Comparison of ENCODE assay signal across 29 mouse cellular contexts in genomic region chr7:70003200-70003986, GRCm38 (mm10).
DNase-seq lines count a peak whose midpoint lies in the region; ATAC-seq lines count a peak whose summit lies in the region.
"Had no signal": no experiment of that assay in that cellular context is flagged by ENCODE, and none has a peak within 500 bp of the region (broad histone marks: within the 10 kb centered on the region; RNA-seq: fewer than 3 reads in every experiment).

No protein-coding gene starts in this region.

- DNase-seq in embryo, embryonic 10 days (ENCODE audit: low spot score): peak; percentile 14
- no peak for DNase-seq in embryo, embryonic 9.5 days (ENCODE audit: extremely low spot score)
- DNase-seq in hindbrain, embryonic 10.5 days (ENCODE audit: low spot score): peak; percentile 27
- DNase-seq in midbrain, embryonic 11.5 days (ENCODE audit: low spot score, missing footprints): peak; percentile 85
- peak; percentile 63 for DNase-seq in mesoderm, embryonic 11.5 days (ENCODE audit: low read depth, low spot score)
- DNase-seq: adrenal gland, postnatal 10 days; cerebellum, adult 11 months; cerebellum, adult 9-10 months; cerebellum, postnatal 36 days; heart, adult 2 months; heart, postnatal 4 days; kidney, adult 9 months; kidney, postnatal 14 days; right cerebral cortex, adult 18-20 months; thymus, adult 18-20 months; thymus, postnatal 25 days had no signal

- ATAC-seq in hindbrain, embryonic 13.5 days (ENCODE audit: low FRiP score): no peak
- peak; percentile 48; the same call in 1 of the 2 replicates for ATAC-seq in midbrain, embryonic 11.5 days (ENCODE audit: low FRiP score)
- no peak for ATAC-seq in midbrain, embryonic 15.5 days (replicated peaks)
- ATAC-seq in frontal cortex, adult (ENCODE audit: low TSS enrichment): no peak
- ATAC-seq: intestine, postnatal 0 days had no signal

- peaks cover 59% of the 10 kb centered on the region for H3K27me3 ChIP-seq in hindbrain, embryonic 10.5 days (ENCODE audit: insufficient read depth, poor library complexity, severe bottlenecking)
- H3K27me3 ChIP-seq in hindbrain, embryonic 13.5 days: peaks cover 38% of the 10 kb centered on the region
- H3K27me3 ChIP-seq in midbrain, embryonic 11.5 days (ENCODE audit: control insufficient read depth, insufficient read depth, low read length): peaks cover 19% of the 10 kb centered on the region
- H3K27me3 ChIP-seq in midbrain, embryonic 15.5 days (replicated peaks): peaks cover 31% of the 10 kb centered on the region
- H3K27me3 ChIP-seq: CH12.LX; embryonic facial prominence, embryonic 15.5 days; heart, embryonic 12.5 days; limb, embryonic 13.5 days; lung, embryonic 15.5 days had no signal

- peaks cover 8% of the 10 kb centered on the region for H3K4me1 ChIP-seq in hindbrain, embryonic 10.5 days (replicated peaks)
- no peaks in the 10 kb centered on the region for H3K4me1 ChIP-seq in hindbrain, embryonic 13.5 days (replicated peaks)
- no peaks in the 10 kb centered on the region for H3K4me1 ChIP-seq in midbrain, embryonic 11.5 days (ENCODE audit: control insufficient read depth, insufficient read depth, low read length)
- peaks cover 2% of the 10 kb centered on the region; the same call in 1 of the 2 replicates for H3K4me1 ChIP-seq in midbrain, embryonic 15.5 days
- H3K4me1 ChIP-seq: embryonic facial prominence, embryonic 10.5 days; embryonic facial prominence, embryonic 15.5 days; heart, embryonic 12.5 days; lung, embryonic 15.5 days had no signal

- peaks cover 3% of the 10 kb centered on the region; the same call in 1 of the 2 replicates for H3K9me3 ChIP-seq in hindbrain, embryonic 10.5 days
- no peaks in the 10 kb centered on the region for H3K9me3 ChIP-seq in hindbrain, embryonic 13.5 days
- no peaks in the 10 kb centered on the region for H3K9me3 ChIP-seq in midbrain, embryonic 11.5 days (ENCODE audit: control insufficient read depth, low read length)
- H3K9me3 ChIP-seq in midbrain, embryonic 15.5 days: no peaks in the 10 kb centered on the region
- H3K9me3 ChIP-seq: embryonic facial prominence, embryonic 15.5 days; heart, embryonic 12.5 days; limb, embryonic 13.5 days; lung, embryonic 15.5 days had no signal

- no peak overlapping the region for H3K4me2 ChIP-seq in hindbrain, embryonic 13.5 days
- no peak overlapping the region for H3K4me2 ChIP-seq in midbrain, embryonic 11.5 days
- H3K4me2 ChIP-seq in midbrain, embryonic 15.5 days: no peak overlapping the region
- H3K4me2 ChIP-seq: embryonic facial prominence, embryonic 15.5 days; heart, embryonic 12.5 days; limb, embryonic 13.5 days; liver, embryonic 11.5 days; lung, embryonic 15.5 days had no signal

- 29% methylated on average over 8 of the region's 8 CpGs for WGBS in hindbrain, embryonic 10.5 days
- 27% methylated on average over 8 of the region's 8 CpGs for WGBS in hindbrain, embryonic 13.5 days
- WGBS in midbrain, embryonic 11.5 days: 22% methylated on average over 8 of the region's 8 CpGs
- WGBS in midbrain, embryonic 15.5 days: 21% methylated on average over 8 of the region's 8 CpGs

- no peaks in the 10 kb centered on the region for H3K36me3 ChIP-seq in hindbrain, embryonic 10.5 days
- no peaks in the 10 kb centered on the region for H3K36me3 ChIP-seq in hindbrain, embryonic 13.5 days
- H3K36me3 ChIP-seq in midbrain, embryonic 11.5 days (ENCODE audit: control insufficient read depth, insufficient read depth, low read length): no peaks in the 10 kb centered on the region
- H3K36me3 ChIP-seq in midbrain, embryonic 15.5 days (replicated peaks): no peaks in the 10 kb centered on the region
- H3K36me3 ChIP-seq: embryonic facial prominence, embryonic 10.5 days; embryonic facial prominence, embryonic 15.5 days; heart, embryonic 12.5 days; limb, embryonic 13.5 days; lung, embryonic 15.5 days had no signal

- no peak overlapping the region for H3K27ac ChIP-seq in hindbrain, embryonic 10.5 days
- H3K27ac ChIP-seq in hindbrain, embryonic 13.5 days: no peak overlapping the region
- no peak overlapping the region for H3K27ac ChIP-seq in midbrain, embryonic 11.5 days (ENCODE audit: low read depth, low read length)
- no peak overlapping the region for H3K27ac ChIP-seq in midbrain, embryonic 15.5 days
- H3K27ac ChIP-seq: embryonic facial prominence, embryonic 10.5 days; embryonic facial prominence, embryonic 15.5 days; heart, adult 2 months; left cerebral cortex, adult 2 months; limb, embryonic 13.5 days; lung, embryonic 15.5 days; stomach, postnatal 0 days had no signal

- no peak overlapping the region for H3K4me3 ChIP-seq in hindbrain, embryonic 10.5 days
- no peak overlapping the region for H3K4me3 ChIP-seq in hindbrain, embryonic 13.5 days
- no peak overlapping the region for H3K4me3 ChIP-seq in midbrain, embryonic 11.5 days (ENCODE audit: low read depth, low read length)
- no peak overlapping the region for H3K4me3 ChIP-seq in midbrain, embryonic 15.5 days
- H3K4me3 ChIP-seq: embryonic facial prominence, embryonic 10.5 days; embryonic facial prominence, embryonic 15.5 days; heart, adult 2 months; heart, embryonic 12.5 days; left cerebral cortex, adult 2 months; limb, embryonic 13.5 days; lung, embryonic 15.5 days had no signal

- H3K9ac ChIP-seq in hindbrain, embryonic 13.5 days: no peak overlapping the region
- H3K9ac ChIP-seq in midbrain, embryonic 11.5 days (ENCODE audit: low read length): no peak overlapping the region
- H3K9ac ChIP-seq in midbrain, embryonic 15.5 days: no peak overlapping the region
- H3K9ac ChIP-seq: embryonic facial prominence, embryonic 15.5 days; heart, embryonic 12.5 days; limb, embryonic 13.5 days; lung, embryonic 15.5 days had no signal
